Mouse (Mus musculus) adrenal gland, postnatal 36 days (tissue): ENCODE measurements at regions not wholly inside any gene's neighbourhood (a gene's known extent, or its start where the extent isn't known, plus 50 kb on each side); places are given as distances from the start of the nearest gene placed in this dataset.
A peak's percentile ranks its signal among the peaks of the same experiment; 100 is the strongest.
"Not testable (repeated sequence)": the region's sequence is repeated elsewhere in the genome, so short reads cannot be mapped to it uniquely, and the experiment has no call there.

Source experiments
- DNase-seq, 2 experiments: peaks; one replicate each; pipeline ENCODE4 v3.0.0; 2021; ENCODE audit warnings: mixed read lengths in 1 of 2

GRCm38 (mm10) chr14:86599511-86599910 is 541.5 kb downstream of the Diaph3 start:
- no peak for DNase-seq

- DNase-seq: no peak
Measured at GRCm38 (mm10) chr14:86588525-86588924, 552.5 kb downstream of the Diaph3 start.

GRCm38 (mm10) chr14:86585959-86586358 is 555.1 kb downstream of the Diaph3 start:
- DNase-seq: not testable (repeated sequence)

GRCm38 (mm10) chr14:86562728-86563127 is 578.3 kb downstream of the Diaph3 start:
- peak; percentile 35 to 49 for DNase-seq

- DNase-seq: no peak
Measured at GRCm38 (mm10) chr14:86537992-86538391, 603.0 kb downstream of the Diaph3 start.

- no peak for DNase-seq
Measured at GRCm38 (mm10) chr14:86536341-86537027, 604.6 kb downstream of the Diaph3 start.

- no peak for DNase-seq
Measured at GRCm38 (mm10) chr14:86510408-86510807, 630.6 kb downstream of the Diaph3 start.

GRCm38 (mm10) chr14:86509686-86510085 is 631.3 kb downstream of the Diaph3 start:
- DNase-seq: no peak

- DNase-seq: no peak
Measured at GRCm38 (mm10) chr14:86506286-86506685, 634.7 kb downstream of the Diaph3 start.

- no peak for DNase-seq
Measured at GRCm38 (mm10) chr14:86490826-86491225, 650.2 kb downstream of the Diaph3 start.

- no peak for DNase-seq
Measured at GRCm38 (mm10) chr14:86489872-86490631, 651.0 kb downstream of the Diaph3 start.

GRCm38 (mm10) chr14:86489044-86489816 is 651.8 kb downstream of the Diaph3 start:
- no peak for DNase-seq

GRCm38 (mm10) chr14:86487285-86487897 is 653.6 kb downstream of the Diaph3 start:
- DNase-seq: peak in 1 of 2 experiments; percentile 3

- DNase-seq: peak in 1 of 2 experiments; percentile 35
Measured at GRCm38 (mm10) chr14:86484247-86484646, 656.8 kb downstream of the Diaph3 start.

- no peak for DNase-seq
Measured at GRCm38 (mm10) chr14:86473604-86474003, 667.4 kb downstream of the Diaph3 start.

GRCm38 (mm10) chr14:86470462-86470861 is 670.6 kb downstream of the Diaph3 start:
- DNase-seq: no peak

- no peak for DNase-seq
Measured at GRCm38 (mm10) chr14:86467886-86468463, 673.1 kb downstream of the Diaph3 start.

GRCm38 (mm10) chr14:86463388-86463787 is 677.6 kb downstream of the Diaph3 start:
- no peak for DNase-seq

- DNase-seq: no peak
Measured at GRCm38 (mm10) chr14:86453142-86453541, 687.9 kb downstream of the Diaph3 start.

- no peak for DNase-seq
Measured at GRCm38 (mm10) chr14:86450616-86451015, 690.4 kb downstream of the Diaph3 start.

GRCm38 (mm10) chr14:86445139-86445538 is 695.9 kb downstream of the Diaph3 start:
- DNase-seq: no peak
